Mouse (Mus musculus): ENCODE data around the gene Zfp831.

Zfp831 gene

GRCm38 (mm10) chr2:174727114-174727823 lies 83.9 kb downstream of the Zfp831 start:
- DNase-seq (ENCODE audit: low read depth in 1 of 2, low spot score in 2 of 2), result no peak

- no peak for DNase-seq (ENCODE audit: low read depth in 1 of 2, low spot score in 2 of 2)
Observed at GRCm38 (mm10) chr2:174731939-174732338, 88.6 kb downstream of the Zfp831 start.

GRCm38 (mm10) chr2:174735270-174735669 lies 91.9 kb downstream of the Zfp831 start:
- no peak for DNase-seq (ENCODE audit: low read depth in 1 of 2, low spot score in 2 of 2)

GRCm38 (mm10) chr2:174747182-174747581 lies 103.8 kb downstream of the Zfp831 start:
- DNase-seq (ENCODE audit: low read depth in 1 of 2, low spot score in 2 of 2), result no peak

- no peak for DNase-seq (ENCODE audit: low read depth in 1 of 2, low spot score in 2 of 2)
Observed at GRCm38 (mm10) chr2:174748381-174748780, 105.0 kb downstream of the Zfp831 start.

GRCm38 (mm10) chr2:174753197-174753596 lies 109.9 kb downstream of the Zfp831 start:
- no peak for DNase-seq (ENCODE audit: low read depth in 1 of 2, low spot score in 2 of 2)

- DNase-seq (ENCODE audit: low read depth in 1 of 2, low spot score in 2 of 2), result no peak
Observed at GRCm38 (mm10) chr2:174754231-174754630, 110.9 kb downstream of the Zfp831 start.

GRCm38 (mm10) chr2:174759189-174759588 lies 115.9 kb downstream of the Zfp831 start:
- no peak for DNase-seq (ENCODE audit: low read depth in 1 of 2, low spot score in 2 of 2)

Data from monocyte, adult 2 months (primary cell).